Mouse (Mus musculus): ENCODE results near the gene Rpap2. TPM values are rescaled to one million over a fixed set of nuclear protein-coding genes. Genes with fewer than 3 reads are reported as not detected.

The Rpap2 gene
- polyA plus RNA-seq, 1 experiment from 2014 or later = 18.9 TPM

Other genes with a start within 250 kb of the Rpap2 start
- gene Ephx4, start 194.6 kb upstream of the Rpap2 start, polyA plus RNA-seq (2015; fragmentation: Nextera tagmentation; extraction: Ambion mirVana) = 1.3 and 2.3 TPM in 2 replicates
- gene Lpcat2b, start 165.8 kb upstream of the Rpap2 start, polyA plus RNA-seq (2015; fragmentation: Nextera tagmentation; extraction: Ambion mirVana) = not detected in 2 replicates
- 14.5 and 14.6 TPM in 2 replicates for gene Btbd8, start 159.4 kb upstream of the Rpap2 start, polyA plus RNA-seq (2015; fragmentation: Nextera tagmentation; extraction: Ambion mirVana)
- gene Gm42669, start 89.8 kb upstream of the Rpap2 start, polyA plus RNA-seq (2015; fragmentation: Nextera tagmentation; extraction: Ambion mirVana) = 0.57 and 0.71 TPM in 2 replicates
- 0.06 and 0.11 TPM in 2 replicates for gene 1700028K03Rik, start 62.7 kb upstream of the Rpap2 start, polyA plus RNA-seq (2015; fragmentation: Nextera tagmentation; extraction: Ambion mirVana)
- gene Glmn, start 515 bp downstream of the Rpap2 start, polyA plus RNA-seq (2015; fragmentation: Nextera tagmentation; extraction: Ambion mirVana) = 29.0 and 29.9 TPM in 2 replicates
- gene Gfi1, start 128.7 kb downstream of the Rpap2 start, polyA plus RNA-seq (2015; fragmentation: Nextera tagmentation; extraction: Ambion mirVana) = not detected in 2 replicates
- 0.15 and 0.24 TPM in 2 replicates for gene Ube2d2b, start 232.7 kb downstream of the Rpap2 start, polyA plus RNA-seq (2015; fragmentation: Nextera tagmentation; extraction: Ambion mirVana)

All from forebrain, embryonic 13.5 days (tissue).